Mouse (Mus musculus) limb, embryonic 11.5 days (tissue): ENCODE measurements around the gene Cobll1. TPM values are rescaled to one million over a fixed set of nuclear protein-coding genes. Genes with fewer than 3 reads are reported as not detected.

Experiments
- ATAC-seq: fragments of 200-750 bp; cut with Nextera tagmentation; 2 replicates; pipeline ENCODE4 v1.8.0; 2017; ENCODE audit warnings: low read depth; ENCODE audit not compliant: insufficient number of reproducible peaks, low FRiP score, low TSS enrichment
- DNase-seq: peaks from one replicate; pipeline ENCODE4 v3.0.0-alpha.2; 2015; ENCODE audit warnings: low spot score
- H3K27ac ChIP-seq: fragments of 300-500 bp; sonication (generic); replicated peaks from 2 replicates; pipeline ENCODE4 v1.5.1; 2014; ENCODE audit warnings: low read depth, mild to moderate bottlenecking, low read length
- H3K27me3 ChIP-seq: fragments of 300-500 bp; sonication (generic); 2 replicates; pipeline ENCODE4 v1.6.1; 2014; ENCODE audit warnings: mild to moderate bottlenecking, low read length, mixed read lengths; ENCODE audit not compliant: control insufficient read depth, insufficient read depth
- H3K36me3 ChIP-seq: fragments of 300-500 bp; sonication (generic); 2 replicates; pipeline ENCODE4 v1.6.1; 2014; ENCODE audit warnings: mild to moderate bottlenecking, low read length, moderate library complexity, mixed read lengths; ENCODE audit not compliant: control insufficient read depth, insufficient read depth
- H3K4me1 ChIP-seq: fragments of 300-500 bp; sonication (generic); 2 replicates; pipeline ENCODE4 v1.6.1; 2014; ENCODE audit warnings: low read length, mixed read lengths; ENCODE audit not compliant: control insufficient read depth, insufficient read depth
- H3K4me2 ChIP-seq: fragments of 300-500 bp; sonication (generic); 2 replicates; pipeline ENCODE4 v1.6.1; 2014; ENCODE audit warnings: low read depth, mild to moderate bottlenecking, moderate library complexity; ENCODE audit not compliant: severe bottlenecking
- H3K4me3 ChIP-seq: fragments of 300-500 bp; sonication (generic); 2 replicates; pipeline ENCODE4 v1.5.1; 2014; ENCODE audit warnings: low read depth, low read length
- H3K9ac ChIP-seq: fragments of 300-500 bp; sonication (generic); 2 replicates; pipeline ENCODE4 v1.6.1; 2014; ENCODE audit warnings: mild to moderate bottlenecking, low read length
- H3K9me3 ChIP-seq: fragments of 300-500 bp; sonication (generic); 2 replicates; pipeline ENCODE4 v1.6.1; 2016; ENCODE audit warnings: low read length; ENCODE audit not compliant: control insufficient read depth
- WGBS: fragments of 180-500 bp; shearing (Covaris S2); extraction: QIAGEN DNeasy Blood & Tissue Kit; methylation state at CpG from one replicate; pipeline ENCODE4 v1.1.7; 2014; 5-methylcytosine and 5-hydroxymethylcytosine counted together
- polyA plus RNA-seq: library from polyadenylated mRNA; unstranded; fragments of >200 nt; fragmentation: Nextera tagmentation; extraction: Ambion mirVana; gene quantifications from 2 replicates; pipeline ENCODE4 v1.2.1, GENCODE M21; 2014

Gene Cobll1
- polyA plus RNA-seq, 1 experiment from 2014 or later: 1.6 TPM

GRCm38 (mm10) chr2:65249575-65249974, 10.4 kb upstream of the Cobll1 start:
- no peaks in the 10 kb centered on the region for H3K4me1 ChIP-seq
- H3K27me3 ChIP-seq: no peaks in the 10 kb centered on the region
- H3K4me2 ChIP-seq: no peak overlapping the region
- no peak overlapping the region for H3K9ac ChIP-seq
- H3K4me3 ChIP-seq: no peak overlapping the region
- no peak for DNase-seq
- ATAC-seq: no peak
- no peak overlapping the region for H3K27ac ChIP-seq
- no peaks in the 10 kb centered on the region for H3K9me3 ChIP-seq
- H3K36me3 ChIP-seq: no peaks in the 10 kb centered on the region
- 40% methylated on average over 2 of the region's 2 CpGs for WGBS

DNA sequence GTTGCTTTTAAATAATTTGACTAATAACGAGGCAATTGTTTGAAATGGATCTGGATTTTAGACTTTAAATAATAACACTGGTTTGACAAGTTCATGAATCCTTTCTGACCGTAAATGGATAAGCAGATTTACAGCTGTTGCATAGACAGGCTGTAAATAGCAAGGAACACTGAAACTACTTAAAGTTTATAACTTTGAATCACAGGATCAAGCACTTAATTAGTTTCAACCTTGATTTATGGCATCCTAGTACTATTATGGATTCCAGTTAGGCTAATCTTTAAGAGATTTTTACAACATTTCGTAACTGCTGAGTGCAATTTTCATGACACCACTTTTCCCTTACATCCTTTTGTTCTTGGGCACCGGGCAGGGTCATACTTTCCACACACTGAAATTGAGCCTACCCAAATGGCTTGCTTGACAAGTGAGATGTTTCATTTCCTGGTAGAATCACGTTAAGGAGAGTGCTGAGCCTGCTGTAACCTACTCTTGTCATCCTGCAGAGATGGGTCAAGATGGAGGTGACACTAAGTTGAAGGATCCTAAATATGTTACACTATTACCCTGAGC, 1.1 kb upstream of the Cobll1 start:
- Histone ChIP-seq H3K27me3 (0 out of 2 replicates have a peak, but pooled peaks cover 3% of the 10 kb centered on the region), H3K9me3 (no peaks in the 10 kb centered on the region), H3K4me3 (no peak overlapping the region), H3K27ac (no peak overlapping the region), H3K4me2 (no peak overlapping the region), H3K4me1 (no peaks in the 10 kb centered on the region), H3K36me3 (no peaks in the 10 kb centered on the region), H3K9ac (no peak overlapping the region)
- 15% methylated on average over 5 of the region's 5 CpGs for WGBS
- ATAC-seq: no peak
- no peak for DNase-seq

DNA sequence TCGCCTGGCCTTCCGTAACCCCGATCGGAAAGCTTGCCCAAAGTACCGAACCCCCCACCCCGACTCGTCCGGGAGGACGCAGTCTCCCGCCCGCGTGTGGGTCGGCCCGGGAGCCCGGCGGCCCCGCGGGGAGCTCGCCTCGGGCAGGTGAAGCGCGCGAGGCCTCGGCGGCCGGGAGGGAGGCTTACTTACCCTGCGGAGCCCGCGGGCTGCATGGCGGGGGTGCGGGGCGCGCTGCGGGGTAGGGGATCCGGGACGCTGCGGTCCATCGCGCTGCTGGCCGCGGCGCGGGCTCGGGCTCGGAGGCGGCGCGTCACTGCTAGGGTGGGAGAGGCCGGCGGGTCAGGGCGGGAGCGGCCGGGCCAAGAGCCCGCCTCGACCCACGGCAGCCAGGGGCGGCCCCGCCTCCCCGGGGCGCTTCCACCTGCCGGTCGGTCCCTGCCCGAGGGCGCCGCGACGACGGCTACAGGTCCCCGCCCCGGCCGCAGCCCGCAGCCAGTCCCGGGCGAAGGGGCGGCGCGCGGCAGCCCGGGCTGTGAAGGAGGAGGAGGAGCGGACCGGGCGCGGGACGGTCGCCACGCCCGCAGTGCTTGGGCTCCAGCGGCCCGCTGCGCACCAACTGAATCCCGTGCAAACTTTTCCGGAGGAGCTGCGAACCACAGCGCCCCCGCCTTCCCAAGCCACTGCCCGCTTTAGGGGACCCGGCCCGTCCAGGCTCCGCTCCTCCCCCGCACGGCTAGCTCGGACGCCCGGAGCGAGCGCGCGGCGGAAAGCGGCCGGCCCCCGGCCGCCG, 836 bp downstream of the Cobll1 start:
- peak overlapping the region; percentile 75 for H3K9ac ChIP-seq
- no peaks in the 10 kb centered on the region for H3K9me3 ChIP-seq
- peak overlapping the region; percentile 58 for H3K4me3 ChIP-seq
- no peaks in the 10 kb centered on the region for H3K4me1 ChIP-seq
- H3K27me3 ChIP-seq: 0 out of 2 replicates have a peak, but pooled peaks cover 3% of the 10 kb centered on the region
- under 1% methylated on average over 83 of the region's 114 CpGs for WGBS
- H3K27ac ChIP-seq: 0 out of 2 replicates have a peak overlapping the region, but pooled peaks have one; percentile 33
- peak; percentile 77 for DNase-seq
- H3K36me3 ChIP-seq: no peaks in the 10 kb centered on the region
- peak; percentile 78 for ATAC-seq
- H3K4me2 ChIP-seq: peak overlapping the region; percentile 97

DNA sequence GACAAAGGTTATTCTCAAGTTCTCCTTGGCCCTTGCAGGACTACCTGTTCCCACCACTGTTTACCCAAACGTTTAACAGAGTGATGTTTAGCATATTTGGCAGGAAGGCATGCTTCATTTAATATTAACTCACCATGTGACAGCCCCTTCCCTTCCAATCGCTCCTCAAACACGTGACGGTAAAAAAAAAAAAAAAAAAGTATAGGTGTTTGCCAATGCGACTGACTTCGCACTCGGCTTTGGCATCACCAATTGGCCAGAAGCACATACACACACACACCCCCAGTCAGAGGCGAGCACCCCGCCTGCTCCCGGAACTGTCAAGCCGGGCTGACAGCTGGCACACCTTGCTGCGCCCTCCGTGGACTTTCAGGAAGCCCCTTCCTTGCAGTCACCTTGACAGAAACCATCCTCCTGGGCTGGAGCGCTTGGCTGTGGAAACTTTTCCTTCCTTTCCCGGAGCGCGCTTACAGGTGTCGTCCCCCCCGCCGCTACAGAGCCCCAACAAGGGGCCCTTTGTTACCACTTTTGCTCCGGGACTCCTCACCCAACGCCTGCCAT, 1.5 kb downstream of the Cobll1 start:
- H3K4me3 ChIP-seq: peak overlapping the region; percentile 58
- H3K36me3 ChIP-seq: no peaks in the 10 kb centered on the region
- 0 out of 2 replicates have a peak, but pooled peaks cover 3% of the 10 kb centered on the region for H3K27me3 ChIP-seq
- peak overlapping the region; percentile 75; the same call in 1 of the 2 replicates for H3K9ac ChIP-seq
- DNase-seq: peak; percentile 64
- H3K4me2 ChIP-seq: peak overlapping the region; percentile 97
- no peaks in the 10 kb centered on the region for H3K9me3 ChIP-seq
- under 1% methylated on average over 22 of the region's 22 CpGs for WGBS
- no peaks in the 10 kb centered on the region for H3K4me1 ChIP-seq
- no peak overlapping the region for H3K27ac ChIP-seq
- peak; percentile 23; the same call in 1 of the 2 replicates for ATAC-seq

DNA sequence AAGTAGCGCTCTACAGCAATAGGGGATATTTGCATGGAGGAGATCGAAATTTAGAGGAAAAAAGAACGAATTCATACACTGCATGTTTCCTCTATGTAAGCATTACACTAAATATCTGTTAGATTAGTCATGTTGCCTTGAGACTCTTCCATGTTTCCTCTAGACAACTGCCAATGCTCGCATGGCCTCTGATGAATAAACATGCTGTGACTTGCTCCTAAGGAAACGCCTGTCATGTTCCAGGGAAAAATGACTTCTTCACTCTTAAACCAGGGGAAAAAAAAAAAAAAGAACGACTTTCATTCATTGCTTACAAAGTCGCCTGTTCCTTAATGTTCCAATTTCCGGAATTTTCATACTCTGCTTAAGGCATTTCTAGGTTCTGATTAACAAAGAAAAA, 2.1 kb downstream of the Cobll1 start:
- no peak for DNase-seq
- no peaks in the 10 kb centered on the region for H3K36me3 ChIP-seq
- no peaks in the 10 kb centered on the region for H3K9me3 ChIP-seq
- no peak overlapping the region for H3K27ac ChIP-seq
- 65% methylated on average over 8 of the region's 8 CpGs for WGBS
- ATAC-seq: no peak
- H3K4me3 ChIP-seq: no peak overlapping the region
- 0 out of 2 replicates have a peak, but pooled peaks cover 3% of the 10 kb centered on the region for H3K27me3 ChIP-seq
- H3K9ac ChIP-seq: no peak overlapping the region
- H3K4me2 ChIP-seq: no peak overlapping the region
- H3K4me1 ChIP-seq: no peaks in the 10 kb centered on the region

- no peak overlapping the region for H3K27ac ChIP-seq
- H3K9ac ChIP-seq: no peak overlapping the region
- WGBS: 81% methylated on average over 8 of the region's 8 CpGs
- H3K9me3 ChIP-seq: no peaks in the 10 kb centered on the region
- no peak overlapping the region for H3K4me2 ChIP-seq
- H3K36me3 ChIP-seq: no peaks in the 10 kb centered on the region
- no peak for ATAC-seq
- 0 out of 2 replicates have a peak, but pooled peaks cover 3% of the 10 kb centered on the region for H3K27me3 ChIP-seq
- H3K4me3 ChIP-seq: no peak overlapping the region
- DNase-seq: no peak
- no peaks in the 10 kb centered on the region for H3K4me1 ChIP-seq
Measured at GRCm38 (mm10) chr2:65236644-65237043, 2.6 kb downstream of the Cobll1 start.

GRCm38 (mm10) chr2:65232756-65233535, 6.3 kb downstream of the Cobll1 start:
- WGBS: 86% methylated on average over 15 of the region's 15 CpGs
- Histone ChIP-seq H3K4me2 (no peak overlapping the region), H3K27me3 (0 out of 2 replicates have a peak, but pooled peaks cover 3% of the 10 kb centered on the region), H3K4me1 (no peaks in the 10 kb centered on the region), H3K4me3 (no peak overlapping the region), H3K9me3 (no peaks in the 10 kb centered on the region), H3K9ac (no peak overlapping the region), H3K27ac (no peak overlapping the region), H3K36me3 (no peaks in the 10 kb centered on the region)
- ATAC-seq (no peak), DNase-seq (no peak)

GRCm38 (mm10) chr2:65228426-65228825, 10.8 kb downstream of the Cobll1 start:
- Histone ChIP-seq H3K4me2 (no peak overlapping the region), H3K9ac (no peak overlapping the region), H3K36me3 (no peaks in the 10 kb centered on the region), H3K4me3 (no peak overlapping the region), H3K4me1 (no peaks in the 10 kb centered on the region), H3K27me3 (no peaks in the 10 kb centered on the region), H3K27ac (no peak overlapping the region), H3K9me3 (no peaks in the 10 kb centered on the region)
- WGBS: 77% methylated on average over 7 of the region's 7 CpGs
- no peak for DNase-seq
- no peak for ATAC-seq
